11 mouse cellular contexts compared by ENCODE assay signal in the genomic region with DNA sequence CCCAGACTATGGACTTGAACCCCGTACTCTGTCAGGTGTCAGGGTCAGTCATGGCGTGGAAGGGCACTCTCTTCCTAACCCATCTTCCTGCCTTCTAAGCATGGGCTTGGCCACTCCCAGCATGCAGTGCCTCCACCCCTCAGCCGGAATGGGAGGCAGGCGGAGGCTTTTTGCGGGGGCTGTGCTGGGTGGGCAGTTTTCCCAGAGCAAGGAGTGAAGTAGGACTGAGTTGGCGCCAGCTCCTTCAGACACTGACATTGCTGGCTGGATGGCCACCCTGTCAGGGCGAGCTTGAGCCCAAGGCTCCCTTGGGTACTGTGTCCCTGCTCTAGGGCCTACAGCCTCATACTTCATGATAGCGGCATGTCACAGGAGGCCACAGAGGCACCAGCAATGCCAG. TPM values are rescaled to one million over a fixed set of nuclear protein-coding genes. Genes with fewer than 3 reads are reported as not detected.
DNase-seq lines count a peak whose midpoint lies in the region; ATAC-seq and TF ChIP-seq lines count a peak whose summit lies in the region.
"Had no signal": no experiment of that assay in that cellular context is flagged by ENCODE, and none has a peak within 500 bp of the region (broad histone marks: within the 10 kb centered on the region; RNA-seq: fewer than 3 reads in every experiment).

A gene (plus strand): TSS at position 247 of the 400 bp plus-strand sequence.

- peak; percentile 66 for TF ChIP-seq POLR2A in heart, adult 2 months (IDR thresholded peaks at IDR 0.05; ENCODE audit: insufficient read depth, low read depth, low read length)
- TF ChIP-seq POLR2A in cerebellum, adult 2 months (IDR thresholded peaks at IDR 0.05; ENCODE audit: borderline replicate concordance, insufficient read depth, low read length) = no peak

- intact Hi-C loops in heart, adult 2 months (cut with DNase I) = no loop called here

- TF ChIP-seq EP300 in heart, adult 2 months (IDR thresholded peaks at IDR 0.05; ENCODE audit: insufficient read depth, low read depth, low read length) = peak; percentile 67; the same call in 1 of the 2 replicates

- no peaks in the 10 kb centered on the region for H3K27me3 ChIP-seq in heart, adult 2 months (ENCODE audit: control insufficient read depth, insufficient read depth, low read length)
- H3K27me3 ChIP-seq in heart, embryonic 12.5 days (replicated peaks) = 0 out of 2 replicates have a peak, but pooled peaks cover 7% of the 10 kb centered on the region
- H3K27me3 ChIP-seq in cerebellum, adult 2 months (ENCODE audit: control insufficient read depth, insufficient read depth, low read length) = no peaks in the 10 kb centered on the region
- H3K27me3 ChIP-seq in forebrain, postnatal 0 days (ENCODE audit: insufficient read depth, low read length) = no peaks in the 10 kb centered on the region
- H3K27me3 ChIP-seq: forebrain, embryonic 15.5 days had no signal

- 31% methylated on average over 8 of the region's 8 CpGs for WGBS in heart, adult 2 months
- WGBS in heart, embryonic 12.5 days = 63% methylated on average over 8 of the region's 8 CpGs
- 33% methylated on average over 8 of the region's 8 CpGs for WGBS in cerebellum, adult 2 months
- WGBS in forebrain, postnatal 0 days = 70% methylated on average over 8 of the region's 8 CpGs

- no peak for TF ChIP-seq CTCF in heart, adult 2 months (IDR thresholded peaks at IDR 0.05)
- TF ChIP-seq CTCF in cerebellum, adult 2 months (IDR thresholded peaks at IDR 0.05; ENCODE audit: borderline replicate concordance, insufficient read depth, low read depth, low read length) = no peak
- TF ChIP-seq CTCF in forebrain, postnatal 0 days (IDR thresholded peaks at IDR 0.05; ENCODE audit: low read depth) = no peak

- no peaks in the 10 kb centered on the region for H3K79me2 ChIP-seq in heart, adult 2 months (replicated peaks; ENCODE audit: control insufficient read depth, insufficient read depth, low read length)

- DNase-seq in heart, adult 2 months = peak; percentile 75 to 78
- DNase-seq in gastrocnemius, postnatal 25 days = peak; percentile 60
- DNase-seq in heart, postnatal 4 days = peak; percentile 72
- peak; percentile 81 for DNase-seq in ovary, postnatal 14 days (ENCODE audit: low spot score)
- DNase-seq in cerebellum, adult 2 months = no peak
- no peak for DNase-seq in forebrain, postnatal 0 days
- no peak for DNase-seq in cerebellum, postnatal 36 days

- ATAC-seq in heart, embryonic 12.5 days (ENCODE audit: insufficient number of reproducible peaks, low FRiP score) = no peak
- ATAC-seq in forebrain, postnatal 0 days = no peak
- ATAC-seq: CD4-positive, CD25-positive, alpha-beta regulatory T cell, adult 4 months; forebrain, embryonic 15.5 days had no signal

- H3K27ac ChIP-seq in heart, adult 2 months = peak within 1 kb of the TSS; percentile 71
- no peak within 1 kb of the TSS for H3K27ac ChIP-seq in heart, embryonic 12.5 days (ENCODE audit: poor library complexity, severe bottlenecking)
- no peak within 1 kb of the TSS for H3K27ac ChIP-seq in cerebellum, adult 2 months (ENCODE audit: insufficient read depth, low read length)
- no peak within 1 kb of the TSS for H3K27ac ChIP-seq in forebrain, postnatal 0 days (ENCODE audit: low read depth, low read length)
- H3K27ac ChIP-seq: forebrain, embryonic 15.5 days; neural tube, embryonic 13.5 days had no signal

- peak within 1 kb of the TSS; percentile 6; the same call in 1 of the 2 replicates for H3K9ac ChIP-seq in heart, adult 2 months (ENCODE audit: low read depth, low read length)
- no peak within 1 kb of the TSS for H3K9ac ChIP-seq in heart, embryonic 12.5 days
- no peak within 1 kb of the TSS for H3K9ac ChIP-seq in forebrain, postnatal 0 days
- H3K9ac ChIP-seq: forebrain, embryonic 15.5 days; neural tube, embryonic 13.5 days had no signal

- no peak within 1 kb of the TSS for H3K4me3 ChIP-seq in heart, adult 2 months
- H3K4me3 ChIP-seq in heart, embryonic 12.5 days = no peak within 1 kb of the TSS
- no peak within 1 kb of the TSS for H3K4me3 ChIP-seq in cerebellum, adult 2 months (replicated peaks; ENCODE audit: insufficient read depth, low read depth, low read length)
- H3K4me3 ChIP-seq in forebrain, postnatal 0 days (ENCODE audit: low read depth, low read length) = no peak within 1 kb of the TSS
- H3K4me3 ChIP-seq: forebrain, embryonic 15.5 days; neural tube, embryonic 13.5 days had no signal

- H3K4me1 ChIP-seq in heart, adult 2 months (ENCODE audit: control insufficient read depth, insufficient read depth, low read length) = peaks cover 10% of the 10 kb centered on the region
- H3K4me1 ChIP-seq in heart, embryonic 12.5 days (replicated peaks) = no peaks in the 10 kb centered on the region
- no peaks in the 10 kb centered on the region for H3K4me1 ChIP-seq in cerebellum, adult 2 months (ENCODE audit: control insufficient read depth, insufficient read depth, low read length)
- H3K4me1 ChIP-seq in forebrain, postnatal 0 days (ENCODE audit: insufficient read depth) = no peaks in the 10 kb centered on the region
- H3K4me1 ChIP-seq: forebrain, embryonic 15.5 days; neural tube, embryonic 13.5 days had no signal

- no peak within 1 kb of the TSS for H3K4me2 ChIP-seq in heart, embryonic 12.5 days
- H3K4me2 ChIP-seq in forebrain, postnatal 0 days (ENCODE audit: low read depth) = no peak within 1 kb of the TSS
- H3K4me2 ChIP-seq: forebrain, embryonic 15.5 days; neural tube, embryonic 13.5 days had no signal

- H3K36me3 ChIP-seq in heart, adult 2 months (ENCODE audit: control insufficient read depth, insufficient read depth, low read length) = no peaks in the 10 kb centered on the region
- no peaks in the 10 kb centered on the region for H3K36me3 ChIP-seq in heart, embryonic 12.5 days
- H3K36me3 ChIP-seq in forebrain, postnatal 0 days (ENCODE audit: insufficient read depth) = no peaks in the 10 kb centered on the region
- H3K36me3 ChIP-seq: forebrain, embryonic 15.5 days; neural tube, embryonic 13.5 days had no signal

- H3K9me3 ChIP-seq in heart, embryonic 12.5 days (replicated peaks) = 0 out of 2 replicates have a peak, but pooled peaks cover 3% of the 10 kb centered on the region
- H3K9me3 ChIP-seq in forebrain, postnatal 0 days (ENCODE audit: low read length) = no peaks in the 10 kb centered on the region
- H3K9me3 ChIP-seq: forebrain, embryonic 15.5 days; neural tube, embryonic 13.5 days had no signal

RNA-seq across cellular contexts. Expression of the gene that starts here (rescaled TPM):
- 1 to 10 TPM; 1.6 TPM for total RNA-seq in heart, adult 2 months (2021)
- 0.44 and 0.57 TPM in 2 replicates for polyA plus RNA-seq in heart, adult 2 months (2012; rRNA removed)
- polyA plus RNA-seq in heart, embryonic 12.5 days (2016; fragmentation: Nextera tagmentation; extraction: Ambion mirVana) = 0.18 and 0.22 TPM in 2 replicates
- total RNA-seq in gastrocnemius, postnatal 25 days (2021) = under 1 TPM; 0.18 to 0.21 TPM
- under 1 TPM; 0.23 to 0.26 TPM for total RNA-seq in heart, postnatal 4 days (2021)
- 0.28 and 0.29 TPM in 2 replicates for polyA plus RNA-seq in cerebellum, adult 2 months (2012; rRNA removed)
- total RNA-seq in forebrain, postnatal 0 days (2014; rRNA removed) = not detected in 2 replicates
- polyA plus RNA-seq in forebrain, postnatal 0 days (2015; fragmentation: Nextera tagmentation; extraction: Ambion mirVana) = not detected in 2 replicates
- polyA plus RNA-seq: CD4-positive, CD25-positive, alpha-beta regulatory T cell, adult 4 months; forebrain, embryonic 15.5 days; neural tube, embryonic 13.5 days had no signal

Comparison
In these comparisons a context has a peak if more than half of its experiments do, and no peak if none do; other contexts are left out.
1. Peak in DNase-seq in gastrocnemius, postnatal 25 days; RNA of the gene not detected or under 1 TPM.
2. Peak in DNase-seq in heart, postnatal 4 days; RNA of the gene not detected or under 1 TPM.
3. DNase-seq: peak in heart, adult 2 months (2 of 2) and ovary, postnatal 14 days (single experiment); none in cerebellum, adult 2 months (0 of 2), forebrain, postnatal 0 days (single experiment) and cerebellum, postnatal 36 days (0 of 2).